Mouse (Mus musculus) embryonic facial prominence, embryonic 13.5 days (tissue): ENCODE measurements at regions not wholly inside any gene's neighbourhood (a gene's known extent, or its start where the extent isn't known, plus 50 kb on each side); places are given as distances from the start of the nearest gene placed in this dataset.

Source experiments
- ATAC-seq: fragments of 200-750 bp; cut with Nextera tagmentation; 2 replicates; pipeline ENCODE4 v1.8.0; 2017; ENCODE audit warnings: low read depth; ENCODE audit not compliant: insufficient number of reproducible peaks, insufficient read depth, low FRiP score, low TSS enrichment
- H3K27ac ChIP-seq: fragments of 300-500 bp; sonication (generic); 2 replicates; pipeline ENCODE4 v1.5.1; 2015; ENCODE audit warnings: moderate library complexity, mild to moderate bottlenecking, inconsistent platforms
- H3K27me3 ChIP-seq: fragments of 300-500 bp; sonication (generic); 2 replicates; pipeline ENCODE4 v1.6.1; 2015; ENCODE audit warnings: mild to moderate bottlenecking, inconsistent platforms
- H3K36me3 ChIP-seq: fragments of 300-500 bp; sonication (generic); 2 replicates; pipeline ENCODE4 v1.6.1; 2015; ENCODE audit warnings: mild to moderate bottlenecking, inconsistent platforms
- H3K4me1 ChIP-seq: fragments of 300-500 bp; sonication (generic); 2 replicates; pipeline ENCODE4 v1.6.1; 2015; ENCODE audit warnings: inconsistent platforms
- H3K4me2 ChIP-seq: fragments of 300-500 bp; sonication (generic); 2 replicates; pipeline ENCODE4 v1.6.1; 2015; ENCODE audit warnings: moderate library complexity, mild to moderate bottlenecking, inconsistent platforms
- H3K4me3 ChIP-seq: fragments of 300-500 bp; sonication (generic); 2 replicates; pipeline ENCODE4 v1.5.1; 2015; ENCODE audit warnings: mild to moderate bottlenecking, inconsistent platforms
- H3K9ac ChIP-seq: fragments of 300-500 bp; sonication (generic); 2 replicates; pipeline ENCODE4 v1.6.1; 2015; ENCODE audit warnings: mild to moderate bottlenecking, inconsistent platforms
- H3K9me3 ChIP-seq: fragments of 300-500 bp; sonication (generic); 2 replicates; pipeline ENCODE4 v1.6.1; 2016; ENCODE audit warnings: inconsistent platforms
- WGBS: fragments of 180-500 bp; shearing (Covaris S2); methylation state at CpG from one replicate; pipeline ENCODE4 v1.1.7; 2015; ENCODE audit warnings: mixed read lengths; 5-methylcytosine and 5-hydroxymethylcytosine counted together

DNA sequence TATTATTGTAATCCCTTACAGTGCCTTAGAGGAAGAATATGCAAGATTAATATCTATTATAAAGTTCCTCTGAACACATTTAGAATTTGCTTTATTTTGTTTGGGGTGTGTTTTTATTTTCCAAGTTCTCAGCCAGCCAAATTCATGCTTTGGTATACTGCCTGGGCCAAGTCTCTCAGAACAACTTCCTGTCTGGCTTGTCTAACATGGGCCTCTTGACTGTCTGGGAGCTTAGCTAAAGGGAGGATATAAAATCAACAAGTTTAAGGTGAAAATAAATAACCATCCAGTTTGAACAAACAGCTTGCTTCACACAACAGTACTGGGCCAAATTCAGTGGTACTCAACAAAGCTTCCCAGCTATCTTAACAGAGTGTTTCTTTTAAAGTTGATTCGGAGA lies 669.5 kb downstream of the Kcnj2 start:
- Histone ChIP-seq H3K4me1 (no peaks in the 10 kb centered on the region), H3K27me3 (no peaks in the 10 kb centered on the region), H3K9ac (no peak overlapping the region), H3K27ac (no peak overlapping the region), H3K9me3 (no peaks in the 10 kb centered on the region), H3K4me2 (no peak overlapping the region), H3K36me3 (no peaks in the 10 kb centered on the region), H3K4me3 (no peak overlapping the region)
- ATAC-seq, result no peak
- 97% methylated on average over 1 of the region's 1 CpGs for WGBS

DNA sequence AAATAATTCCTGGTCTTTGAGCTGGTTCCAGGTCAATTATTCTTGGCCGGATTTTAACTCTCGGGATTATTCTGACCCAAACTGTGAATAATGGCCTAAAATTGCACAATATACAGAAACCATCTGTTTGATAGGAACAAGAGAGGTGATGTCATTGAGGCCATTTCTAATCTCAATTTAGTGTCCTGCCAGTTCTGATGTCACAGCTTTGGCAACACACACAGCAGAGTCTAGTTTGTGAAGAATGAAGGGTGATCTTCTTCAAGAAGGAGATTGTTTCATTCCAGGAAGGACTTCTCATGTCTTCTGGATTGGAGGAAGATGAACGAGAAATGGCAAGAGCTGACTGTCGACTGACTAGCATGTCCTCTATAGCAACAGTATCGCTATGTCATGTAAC lies 670.0 kb downstream of the Kcnj2 start:
- Histone ChIP-seq H3K27me3 (no peaks in the 10 kb centered on the region), H3K4me2 (no peak overlapping the region), H3K4me1 (no peaks in the 10 kb centered on the region), H3K4me3 (no peak overlapping the region), H3K9ac (no peak overlapping the region), H3K36me3 (no peaks in the 10 kb centered on the region), H3K9me3 (no peaks in the 10 kb centered on the region), H3K27ac (no peak overlapping the region)
- WGBS, result 92% methylated on average over 5 of the region's 5 CpGs
- no peak for ATAC-seq

DNA sequence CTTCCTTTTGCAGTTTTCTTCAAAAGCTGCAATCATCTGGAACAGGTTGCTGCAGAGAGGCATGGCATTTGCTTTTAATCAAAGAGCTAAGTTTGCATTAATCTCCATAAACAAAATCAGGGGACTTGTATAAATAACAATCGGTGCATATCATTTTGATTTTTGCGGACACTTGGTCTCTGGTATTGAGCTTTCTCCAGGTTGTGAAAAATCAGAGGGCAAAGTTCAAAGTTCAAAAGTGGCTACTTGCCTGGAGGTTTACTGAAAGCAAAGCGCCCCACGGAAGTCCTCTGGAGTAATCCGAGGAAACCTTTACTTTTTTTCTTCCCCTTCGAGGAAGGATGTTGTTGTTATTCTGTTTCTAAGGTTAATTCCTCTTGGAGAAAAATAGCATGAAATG lies 677.4 kb downstream of the Kcnj2 start:
- peaks cover 13% of the 10 kb centered on the region; the same call in 1 of the 2 replicates for H3K4me1 ChIP-seq
- H3K9ac ChIP-seq, result no peak overlapping the region
- no peaks in the 10 kb centered on the region; the same call in 1 of the 2 replicates for H3K27me3 ChIP-seq
- no peak overlapping the region for H3K27ac ChIP-seq
- no peak for ATAC-seq
- H3K9me3 ChIP-seq, result no peaks in the 10 kb centered on the region
- H3K36me3 ChIP-seq, result no peaks in the 10 kb centered on the region
- H3K4me2 ChIP-seq, result no peak overlapping the region
- no peak overlapping the region for H3K4me3 ChIP-seq
- 12% methylated on average over 6 of the region's 6 CpGs for WGBS

DNA sequence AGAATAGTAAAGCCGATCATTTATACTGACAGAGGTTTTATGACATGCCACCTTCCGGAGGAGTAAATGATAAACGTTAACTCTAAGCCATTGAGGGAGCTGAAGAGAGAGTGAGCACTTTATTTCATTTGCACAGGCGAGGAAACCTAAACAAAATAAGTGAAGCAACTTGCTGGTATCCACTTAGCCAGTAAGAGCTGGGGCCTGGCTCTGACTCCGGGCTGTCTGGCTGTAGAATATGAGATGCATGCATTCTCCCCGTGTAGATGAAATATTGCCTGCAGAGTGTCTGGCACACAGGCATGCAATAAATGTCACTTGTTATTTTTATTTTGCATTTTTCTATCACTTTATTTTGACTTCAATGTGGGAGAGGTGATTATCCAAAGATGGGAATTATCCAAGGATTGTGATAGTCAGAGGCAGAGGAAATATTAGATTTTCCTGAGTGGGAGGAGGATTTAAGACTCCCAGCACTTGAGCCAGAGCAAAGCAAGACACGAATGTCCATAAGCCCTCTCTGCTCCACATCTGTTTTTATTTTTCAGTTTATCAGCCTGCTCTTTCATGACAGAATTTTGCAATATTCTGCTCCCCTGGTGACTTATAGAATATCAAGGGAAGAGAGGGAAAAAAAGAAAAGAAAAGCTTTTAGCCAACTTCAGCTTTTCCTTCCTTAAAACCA lies 681.4 kb downstream of the Kcnj2 start:
- Histone ChIP-seq H3K27ac (no peak overlapping the region), H3K9ac (no peak overlapping the region), H3K4me3 (no peak overlapping the region), H3K27me3 (peaks cover 7% of the 10 kb centered on the region; the same call in 1 of the 2 replicates), H3K4me2 (no peak overlapping the region), H3K4me1 (peaks cover 13% of the 10 kb centered on the region; the same call in 1 of the 2 replicates), H3K9me3 (no peaks in the 10 kb centered on the region), H3K36me3 (no peaks in the 10 kb centered on the region)
- 42% methylated on average over 7 of the region's 7 CpGs for WGBS
- ATAC-seq, result no peak

DNA sequence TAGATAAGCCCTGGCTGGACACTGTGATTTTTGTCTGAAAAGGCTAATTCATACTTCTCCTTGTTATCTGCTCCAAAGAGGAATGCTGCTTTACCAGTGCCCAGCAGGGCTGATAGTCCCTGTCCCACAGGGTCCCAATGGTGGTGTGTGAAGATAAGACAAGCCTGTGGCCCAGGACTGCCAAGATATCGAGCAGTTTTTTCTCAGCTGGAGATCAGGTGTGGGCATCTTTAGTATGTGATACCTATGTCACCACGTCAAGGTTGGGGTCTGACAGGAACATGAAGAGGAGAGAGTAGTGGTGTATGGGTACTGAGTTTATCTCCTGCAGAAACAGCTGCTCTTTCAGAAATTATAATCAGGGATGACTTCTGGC lies 682.0 kb downstream of the Kcnj2 start:
- H3K9me3 ChIP-seq, result no peaks in the 10 kb centered on the region
- H3K27ac ChIP-seq, result no peak overlapping the region
- 66% methylated on average over 2 of the region's 2 CpGs for WGBS
- H3K4me3 ChIP-seq, result no peak overlapping the region
- ATAC-seq, result no peak
- H3K9ac ChIP-seq, result no peak overlapping the region
- H3K4me1 ChIP-seq, result peaks cover 13% of the 10 kb centered on the region; the same call in 1 of the 2 replicates
- H3K4me2 ChIP-seq, result no peak overlapping the region
- H3K27me3 ChIP-seq, result peaks cover 7% of the 10 kb centered on the region
- H3K36me3 ChIP-seq, result no peaks in the 10 kb centered on the region

DNA sequence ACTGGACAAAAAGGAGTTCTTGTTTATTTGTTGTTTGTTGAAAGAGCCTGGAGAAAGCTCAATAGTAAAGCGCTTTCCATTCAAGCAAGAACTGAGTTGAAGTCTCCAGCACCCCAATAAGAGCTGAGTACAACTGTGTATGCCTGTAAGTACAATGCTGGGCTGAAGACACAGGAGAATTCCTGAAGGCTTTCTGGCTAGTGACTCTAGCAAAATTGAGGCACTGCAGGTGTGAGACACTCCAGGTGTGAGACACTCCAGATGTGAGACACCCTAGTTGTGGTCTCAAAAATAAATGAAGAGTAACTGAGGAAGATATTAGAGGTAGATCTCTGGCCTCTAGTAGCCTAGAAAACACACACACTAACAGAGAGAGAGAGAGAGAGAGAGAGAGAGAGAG lies 682.5 kb downstream of the Kcnj2 start:
- WGBS, result 87% methylated on average over 1 of the region's 1 CpGs
- Histone ChIP-seq H3K4me1 (peaks cover 8% of the 10 kb centered on the region; the same call in 1 of the 2 replicates), H3K9me3 (no peaks in the 10 kb centered on the region), H3K36me3 (no peaks in the 10 kb centered on the region), H3K9ac (no peak overlapping the region), H3K27me3 (peaks cover 7% of the 10 kb centered on the region), H3K4me3 (no peak overlapping the region), H3K4me2 (no peak overlapping the region), H3K27ac (no peak overlapping the region)
- no peak for ATAC-seq

DNA sequence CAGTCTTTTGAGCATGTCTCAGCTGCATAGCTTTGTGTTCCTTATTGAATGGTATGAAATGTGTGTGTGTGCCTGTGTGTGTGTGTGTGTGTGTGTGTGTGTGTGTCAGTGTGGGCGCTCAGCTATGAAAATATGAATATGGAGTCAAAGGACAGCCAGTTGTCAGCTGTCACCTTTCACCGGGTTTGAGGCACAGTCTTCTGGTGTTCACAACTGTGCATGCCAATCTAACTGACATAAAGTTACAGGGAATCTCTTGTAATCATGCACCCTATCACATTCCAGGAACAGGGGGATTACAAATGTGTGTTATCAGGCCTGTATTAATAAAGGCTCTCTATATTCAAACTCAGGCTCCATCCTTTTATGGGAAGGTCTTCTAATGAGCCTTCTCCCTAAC lies 688.8 kb downstream of the Kcnj2 start:
- Histone ChIP-seq H3K4me1 (no peaks in the 10 kb centered on the region), H3K4me2 (no peak overlapping the region)
- ATAC-seq, result no peak

DNA sequence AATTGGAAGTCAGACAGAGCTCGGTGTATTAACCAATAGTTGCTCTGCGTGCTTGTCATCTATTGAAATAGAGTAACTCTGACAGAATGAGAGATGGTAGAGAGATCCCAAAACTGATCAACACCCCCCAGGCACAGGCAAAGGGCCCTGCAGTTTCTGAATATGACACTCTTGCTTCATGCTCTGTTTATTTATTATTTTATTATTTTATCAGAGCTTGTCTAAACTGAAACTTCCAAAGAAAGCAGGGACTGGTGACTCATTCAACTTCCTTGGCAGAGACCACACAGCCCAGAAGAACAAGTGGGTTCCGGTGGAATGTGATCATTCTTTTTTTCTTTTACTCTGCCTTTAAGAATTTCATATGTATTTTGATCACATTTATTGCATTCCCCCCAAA lies 697.1 kb downstream of the Kcnj2 start:
- Histone ChIP-seq H3K27ac (no peak overlapping the region), H3K9ac (no peak overlapping the region), H3K9me3 (no peaks in the 10 kb centered on the region), H3K4me3 (no peak overlapping the region), H3K4me2 (no peak overlapping the region), H3K4me1 (no peaks in the 10 kb centered on the region), H3K27me3 (no peaks in the 10 kb centered on the region), H3K36me3 (no peaks in the 10 kb centered on the region)
- no peak for ATAC-seq
- 44% methylated on average over 3 of the region's 3 CpGs for WGBS

More for the DNA sequence above, 688.8 kb downstream of the Kcnj2 start:
- WGBS, result 68% methylated on average over 2 of the region's 2 CpGs
- H3K9ac ChIP-seq, result no peak overlapping the region
- no peaks in the 10 kb centered on the region for H3K9me3 ChIP-seq
- no peak overlapping the region for H3K4me3 ChIP-seq
- H3K27me3 ChIP-seq, result peaks cover 7% of the 10 kb centered on the region; the same call in 1 of the 2 replicates
- H3K27ac ChIP-seq, result no peak overlapping the region
- no peaks in the 10 kb centered on the region for H3K36me3 ChIP-seq

DNA sequence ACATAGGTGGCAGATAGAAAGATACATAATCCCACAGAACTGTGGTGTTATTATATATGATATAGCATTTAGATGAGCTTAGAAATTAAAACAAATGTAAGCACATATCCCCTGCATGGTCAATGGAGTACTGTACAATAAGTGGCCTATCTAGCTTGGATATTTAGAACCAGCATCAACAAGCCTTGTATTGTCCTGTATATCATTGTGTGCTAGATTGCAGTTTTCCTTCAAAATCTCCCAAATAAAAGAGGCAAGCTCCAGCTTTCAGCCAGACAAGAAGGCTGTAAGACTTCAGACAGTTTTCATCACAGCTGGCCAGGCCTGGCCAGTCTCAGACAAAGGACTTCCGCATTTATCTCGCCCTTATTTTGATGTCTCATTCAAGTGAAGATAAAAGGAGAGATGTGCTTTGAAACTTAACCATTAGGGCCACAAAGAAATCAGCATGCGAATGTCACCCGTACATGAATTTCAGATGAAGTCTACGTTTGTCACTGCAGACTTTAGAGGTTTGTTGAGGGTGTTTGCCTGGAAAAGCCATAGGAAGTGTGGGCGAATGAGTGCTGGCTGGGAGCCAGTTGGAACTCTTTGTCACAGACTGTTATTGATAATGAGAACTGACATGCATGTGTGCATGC lies 700.5 kb downstream of the Kcnj2 start:
- no peaks in the 10 kb centered on the region for H3K9me3 ChIP-seq
- H3K4me3 ChIP-seq, result no peak overlapping the region
- no peak overlapping the region for H3K4me2 ChIP-seq
- H3K27ac ChIP-seq, result no peak overlapping the region
- H3K36me3 ChIP-seq, result no peaks in the 10 kb centered on the region
- ATAC-seq, result no peak
- WGBS, result 69% methylated on average over 6 of the region's 6 CpGs
- no peaks in the 10 kb centered on the region for H3K27me3 ChIP-seq
- H3K9ac ChIP-seq, result no peak overlapping the region
- no peaks in the 10 kb centered on the region for H3K4me1 ChIP-seq

DNA sequence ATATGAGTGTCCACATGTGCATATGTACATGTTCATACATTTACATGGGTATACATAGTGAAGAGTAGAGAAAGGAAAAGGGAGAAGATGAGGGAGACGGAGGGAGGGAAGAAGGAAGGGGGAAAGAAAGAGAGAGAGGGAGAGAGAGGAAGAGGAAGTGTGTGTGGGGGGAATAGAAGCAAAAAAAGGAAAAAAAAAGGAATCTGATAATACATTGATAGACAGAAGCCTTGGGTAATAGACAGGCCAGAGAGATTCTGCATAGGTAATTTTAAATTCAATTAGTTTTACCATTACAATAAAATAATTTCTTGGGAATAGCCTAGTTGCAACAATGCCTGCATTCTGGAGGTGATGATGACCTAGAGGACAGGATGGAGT lies 701.0 kb downstream of the Kcnj2 start:
- Histone ChIP-seq H3K4me1 (no peaks in the 10 kb centered on the region), H3K36me3 (no peaks in the 10 kb centered on the region), H3K27ac (no peak overlapping the region), H3K9ac (no peak overlapping the region), H3K27me3 (no peaks in the 10 kb centered on the region), H3K9me3 (no peaks in the 10 kb centered on the region), H3K4me2 (no peak overlapping the region), H3K4me3 (no peak overlapping the region)
- whole genome bisulfite sequencing, result 90% methylated on average over 1 of the region's 1 CpGs
- ATAC-seq, result no peak

DNA sequence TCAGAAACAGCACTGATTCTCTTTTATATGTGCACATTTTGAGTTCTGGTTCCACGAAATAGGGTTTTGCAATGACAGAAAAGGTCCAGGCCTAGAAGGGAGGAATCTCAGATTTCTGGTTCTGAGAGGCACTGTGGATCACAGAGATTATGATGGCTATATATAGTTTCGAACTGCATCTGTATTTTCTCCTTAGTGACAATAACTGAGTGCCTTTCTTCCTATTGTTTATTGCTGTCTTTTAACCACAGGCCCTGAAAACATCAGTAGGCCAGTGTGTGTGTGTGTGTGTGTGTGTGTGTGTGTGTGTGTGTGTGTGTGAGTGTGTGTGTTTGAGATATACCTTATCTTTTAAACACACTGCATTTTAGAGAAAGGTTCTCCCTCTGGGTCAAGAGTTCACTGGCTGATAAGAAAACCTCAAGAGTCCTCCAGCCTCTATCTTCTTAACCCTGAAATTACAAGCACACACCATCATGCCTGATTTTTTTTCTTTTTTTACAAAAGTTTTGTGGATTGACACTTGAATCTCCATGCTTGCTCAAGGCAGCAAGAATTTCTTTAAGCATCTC lies 708.2 kb downstream of the Kcnj2 start:
- Histone ChIP-seq H3K4me3 (no peak overlapping the region), H3K27ac (no peak overlapping the region), H3K9ac (no peak overlapping the region), H3K4me2 (no peak overlapping the region), H3K4me1 (no peaks in the 10 kb centered on the region), H3K9me3 (no peaks in the 10 kb centered on the region), H3K27me3 (peaks cover 21% of the 10 kb centered on the region), H3K36me3 (no peaks in the 10 kb centered on the region)
- no peak for ATAC-seq
- 78% methylated on average over 2 of the region's 2 CpGs for WGBS

DNA sequence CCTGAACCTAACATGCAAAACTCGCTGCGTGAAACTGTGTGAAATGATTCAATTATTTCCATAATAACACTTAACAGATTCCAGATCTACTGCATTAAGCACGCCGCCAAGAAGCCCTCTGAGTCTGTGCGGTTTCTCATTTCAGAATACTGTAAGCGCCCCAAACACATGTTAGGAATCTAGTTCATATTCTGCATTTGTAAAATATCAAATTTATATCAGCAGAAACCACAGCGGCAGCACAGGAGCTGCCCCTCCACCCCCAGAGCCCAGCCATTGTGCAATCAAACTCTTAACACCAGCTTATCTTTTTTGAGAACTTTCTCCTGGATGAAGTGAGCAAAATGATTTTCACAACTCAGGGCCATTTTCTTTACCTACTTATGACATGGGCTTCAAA lies 715.4 kb downstream of the Kcnj2 start:
- Histone ChIP-seq H3K9me3 (no peaks in the 10 kb centered on the region), H3K27ac (no peak overlapping the region), H3K36me3 (no peaks in the 10 kb centered on the region), H3K4me2 (peak overlapping the region; percentile 46), H3K9ac (no peak overlapping the region), H3K4me1 (0 out of 2 replicates have a peak, but pooled peaks cover 4% of the 10 kb centered on the region), H3K4me3 (no peak overlapping the region), H3K27me3 (peaks cover 38% of the 10 kb centered on the region)
- WGBS, result 16% methylated on average over 7 of the region's 7 CpGs
- no peak for ATAC-seq
